Mouse (Mus musculus): ENCODE results near the gene Rnf180. TPM values are rescaled to one million over a fixed set of nuclear protein-coding genes. Genes with fewer than 3 reads are reported as not detected.

Rnf180 gene
- polyA plus RNA-seq, 1 experiment from 2014 or later: 9.9 TPM

Other genes with a start within 250 kb of the Rnf180 start
- gene Rgs7bp, start 239.9 kb downstream of the Rnf180 start, polyA plus RNA-seq (2014; fragmentation: Nextera tagmentation; extraction: Ambion mirVana): 1.7 and 1.9 TPM in 2 replicates
- gene 4933425L06Rik, start 212.7 kb downstream of the Rnf180 start, polyA plus RNA-seq (2014; fragmentation: Nextera tagmentation; extraction: Ambion mirVana): not detected in 2 replicates
- gene Htr1a, start 148.8 kb upstream of the Rnf180 start, polyA plus RNA-seq (2014; fragmentation: Nextera tagmentation; extraction: Ambion mirVana): 0.10 and 0.20 TPM in 2 replicates